Mouse (Mus musculus): Measurements from ENCODE around the gene Inpp4a.

Gene Inpp4a

GRCm38 (mm10) chr1:37356305-37356704, 56.6 kb downstream of the Inpp4a start:
- no peak for DNase-seq (ENCODE audit: low spot score in 2 of 2)

DNA sequence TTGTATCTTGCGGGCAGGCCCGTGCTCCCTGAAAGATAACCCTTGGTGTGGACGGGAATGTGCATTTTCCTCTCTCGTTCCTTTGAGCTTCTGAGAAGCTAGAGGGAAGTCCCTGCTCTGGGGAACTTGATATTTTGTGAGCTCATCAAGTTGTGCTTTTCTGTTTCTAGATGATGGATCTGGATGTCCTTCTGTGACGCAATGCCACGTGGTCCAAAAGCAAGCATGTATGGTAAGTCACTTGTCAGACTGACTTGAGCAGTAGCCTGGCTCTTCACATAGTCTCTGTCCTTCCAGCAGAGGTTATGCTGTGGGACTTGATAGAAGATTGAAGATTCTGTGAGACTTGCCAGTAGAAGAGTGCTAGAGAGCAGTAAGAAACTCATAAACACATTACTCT, 57.5 kb downstream of the Inpp4a start:
- no peak for DNase-seq (ENCODE audit: low spot score in 2 of 2)

DNA sequence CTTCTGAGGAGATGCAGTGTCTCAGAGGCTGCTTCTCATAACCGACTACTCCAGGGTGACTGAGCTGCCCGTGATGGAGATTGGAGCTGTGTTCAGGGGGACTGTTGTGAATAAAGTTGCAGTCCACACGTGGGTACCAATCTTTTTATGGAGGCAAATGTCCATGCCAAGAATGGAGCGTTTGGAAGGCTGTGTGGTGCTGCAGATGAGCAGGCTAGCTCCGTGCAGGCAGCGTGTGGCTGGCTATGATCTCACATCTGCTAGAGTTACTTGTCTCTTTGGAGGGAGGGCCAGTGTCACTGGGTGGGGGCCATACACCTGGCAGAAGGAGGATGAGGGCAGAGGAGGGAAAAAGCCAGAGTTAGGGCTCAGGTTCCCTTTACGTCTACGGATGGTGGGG, 59.0 kb downstream of the Inpp4a start:
- DNase-seq (ENCODE audit: low spot score in 2 of 2): no peak

GRCm38 (mm10) chr1:37359395-37360092, 59.9 kb downstream of the Inpp4a start:
- no peak for DNase-seq (ENCODE audit: low spot score in 2 of 2)

DNA sequence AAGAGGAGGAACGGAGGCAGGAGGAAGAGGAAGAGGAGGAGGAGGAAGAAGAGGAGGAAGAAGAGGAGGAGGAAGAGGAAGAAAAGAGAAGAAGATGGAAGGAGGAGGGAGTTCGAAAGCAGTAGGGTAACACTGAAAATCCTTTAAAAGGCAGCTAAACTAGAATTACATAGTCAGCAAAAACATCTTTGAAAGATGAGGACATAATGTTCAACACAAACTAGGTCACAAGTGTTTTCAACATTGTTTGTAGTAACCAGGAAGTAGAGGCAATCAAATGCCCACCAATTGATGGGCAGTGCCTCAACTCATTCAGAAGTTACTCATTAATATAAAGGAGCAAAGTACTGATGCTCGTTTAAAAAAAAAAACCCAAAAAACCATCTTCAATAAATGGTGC, 61.1 kb downstream of the Inpp4a start:
- DNase-seq (ENCODE audit: low spot score in 2 of 2): no peak

GRCm38 (mm10) chr1:37362721-37363120, 63.1 kb downstream of the Inpp4a start:
- no peak for DNase-seq (ENCODE audit: low spot score in 2 of 2)

DNA sequence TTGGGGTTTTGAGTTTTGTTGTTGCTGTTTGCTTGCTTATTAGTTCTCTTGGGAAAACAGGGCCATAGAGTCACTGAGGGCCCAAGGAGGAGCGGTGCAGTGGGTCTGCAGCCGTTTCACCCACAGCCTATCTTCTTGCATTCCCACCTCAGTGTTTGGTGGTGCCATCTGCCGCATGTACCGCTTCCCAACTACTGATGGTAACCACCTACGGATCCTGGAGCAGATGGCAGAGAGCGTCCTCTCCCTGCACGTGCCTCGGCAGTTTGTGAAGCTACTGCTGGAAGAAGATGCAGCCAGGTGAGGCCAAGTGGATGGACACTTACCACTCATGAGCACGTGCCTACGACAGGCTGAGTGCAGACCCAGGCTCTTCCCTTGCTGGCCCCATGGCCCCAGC, 68.5 kb downstream of the Inpp4a start:
- peak; percentile 76 to 80 for DNase-seq (ENCODE audit: low spot score in 2 of 2)

DNA sequence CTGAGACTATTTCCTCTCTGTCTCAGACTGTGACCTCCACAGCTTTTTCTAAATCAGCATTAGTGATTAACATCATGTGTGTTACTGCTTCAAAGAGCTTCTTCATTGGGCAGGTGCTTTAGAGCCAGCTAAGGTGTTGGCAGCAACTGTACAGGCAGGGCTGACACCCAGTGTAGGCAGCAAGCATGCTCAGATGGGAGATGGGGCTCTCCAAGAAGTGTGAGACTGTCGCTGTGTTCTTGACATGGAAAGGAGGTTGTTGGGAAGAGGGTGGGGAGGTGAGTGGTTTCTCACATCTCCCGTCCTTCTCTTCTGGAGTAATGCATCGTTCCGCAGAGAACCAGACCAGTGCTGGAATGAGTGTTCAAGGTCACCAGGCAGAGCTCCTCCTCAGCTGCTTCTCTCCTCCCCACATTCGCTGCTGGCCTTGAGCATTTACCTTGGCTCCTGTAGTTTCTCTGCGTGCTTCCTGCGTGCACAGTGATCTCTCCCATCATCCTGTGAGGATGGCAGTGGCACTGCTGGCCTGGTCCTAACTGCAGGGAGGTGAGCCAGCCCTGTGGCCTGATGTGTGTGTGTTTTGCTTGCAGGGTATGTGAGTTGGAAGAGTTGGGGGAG, 69.2 kb downstream of the Inpp4a start:
- DNase-seq (ENCODE audit: low spot score in 2 of 2): no peak

DNA sequence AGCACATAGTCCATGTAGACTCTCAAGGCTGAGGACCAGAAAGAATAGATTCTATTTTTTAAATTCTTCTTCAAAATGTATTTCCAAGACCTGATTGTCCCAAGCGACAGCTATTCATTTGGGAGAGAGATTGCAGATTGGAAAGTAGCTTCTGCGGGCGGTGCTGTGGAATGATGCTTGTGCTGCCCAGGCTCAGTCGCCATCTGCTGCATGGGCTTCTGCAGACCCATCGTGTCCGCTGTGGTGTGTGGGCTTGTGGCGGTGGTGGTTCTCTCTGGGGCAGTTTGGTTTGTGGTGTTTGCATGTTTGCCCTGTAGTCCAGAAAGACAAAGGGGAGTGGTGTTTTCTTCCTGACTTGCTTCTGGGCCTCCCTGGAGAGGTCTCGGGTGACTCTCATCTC, 76.5 kb downstream of the Inpp4a start:
- DNase-seq (ENCODE audit: low spot score in 2 of 2): no peak

DNA sequence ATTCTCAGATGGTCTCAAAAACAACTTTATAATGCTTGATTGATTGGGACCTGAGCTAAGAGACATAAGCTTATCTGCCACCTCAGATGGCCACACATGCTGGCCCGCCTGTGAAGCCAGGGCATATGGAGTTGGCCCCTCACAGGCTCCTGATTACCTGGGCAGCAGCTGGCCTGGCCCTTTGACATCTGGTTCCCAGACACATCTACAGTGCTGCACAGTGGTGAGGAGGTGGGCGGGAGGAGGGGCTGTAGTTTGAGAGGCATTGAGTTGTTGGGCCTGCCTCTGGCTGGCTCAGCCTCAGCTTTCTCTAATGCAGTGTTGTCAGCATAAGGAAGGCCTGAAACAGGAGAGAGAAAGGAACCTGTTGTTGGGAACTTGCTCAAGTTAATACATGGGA, 77.1 kb downstream of the Inpp4a start:
- no peak for DNase-seq (ENCODE audit: low spot score in 2 of 2)

DNA sequence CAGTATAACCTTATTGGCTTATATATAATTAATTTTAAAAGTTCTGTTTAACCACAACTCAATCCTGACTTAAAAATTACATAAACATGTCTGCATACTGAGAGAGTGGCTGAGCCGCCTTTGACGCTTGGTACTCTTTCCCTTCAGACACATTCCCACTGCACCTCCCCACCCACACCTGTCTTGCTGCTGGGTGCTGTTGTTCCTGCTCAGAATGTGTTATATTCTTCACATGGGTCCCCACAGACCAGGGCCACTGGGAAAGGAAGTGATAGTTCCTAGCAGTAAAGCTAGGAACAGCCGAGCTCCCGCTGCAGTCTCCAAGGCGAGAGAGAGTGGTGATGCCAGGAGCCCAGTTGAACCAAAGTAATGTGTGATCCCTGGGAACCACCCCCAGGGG, 78.4 kb downstream of the Inpp4a start:
- peak in 1 of 2 experiments; percentile 33 for DNase-seq (ENCODE audit: low spot score in 2 of 2)

- no peak for DNase-seq (ENCODE audit: low spot score in 2 of 2)
These were observed 79.9 kb downstream of the Inpp4a start for GRCm38 (mm10) chr1:37379536-37379935.

- DNase-seq (ENCODE audit: low spot score in 2 of 2): no peak
These were observed 81.2 kb downstream of the Inpp4a start for GRCm38 (mm10) chr1:37380913-37381312.

DNA sequence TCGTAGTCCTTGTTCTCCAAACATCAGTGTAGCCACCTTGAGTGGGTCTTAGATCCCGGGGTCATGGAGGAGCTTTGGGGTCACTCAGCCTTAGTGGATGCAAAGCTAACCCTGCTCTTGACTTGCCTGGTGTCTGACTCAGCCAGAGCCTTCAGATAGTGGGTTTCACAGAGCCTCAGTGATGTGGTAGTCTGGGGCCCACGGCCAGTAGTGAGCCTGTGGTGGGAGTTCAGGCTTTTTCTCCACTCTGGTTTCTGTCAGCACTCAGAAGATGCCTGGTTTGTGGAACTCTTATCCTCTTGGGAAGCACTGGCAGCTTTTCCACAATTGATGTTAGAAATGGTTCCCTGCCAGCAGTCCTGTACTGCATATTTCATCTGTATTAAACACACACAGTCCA, 84.6 kb downstream of the Inpp4a start:
- DNase-seq (ENCODE audit: low spot score in 2 of 2): no peak

GRCm38 (mm10) chr1:37386448-37386971, 86.8 kb downstream of the Inpp4a start:
- no peak for DNase-seq (ENCODE audit: low spot score in 2 of 2)

GRCm38 (mm10) chr1:37393174-37393573, 93.5 kb downstream of the Inpp4a start:
- DNase-seq (ENCODE audit: low spot score in 2 of 2): peak; percentile 34 to 50

- DNase-seq (ENCODE audit: low spot score in 2 of 2): no peak
These were observed 96.8 kb downstream of the Inpp4a start for GRCm38 (mm10) chr1:37396481-37396880.

GRCm38 (mm10) chr1:37398961-37399360, 99.3 kb downstream of the Inpp4a start:
- DNase-seq (ENCODE audit: low spot score in 2 of 2): no peak

GRCm38 (mm10) chr1:37399734-37400133, 100.1 kb downstream of the Inpp4a start:
- no peak for DNase-seq (ENCODE audit: low spot score in 2 of 2)

DNA sequence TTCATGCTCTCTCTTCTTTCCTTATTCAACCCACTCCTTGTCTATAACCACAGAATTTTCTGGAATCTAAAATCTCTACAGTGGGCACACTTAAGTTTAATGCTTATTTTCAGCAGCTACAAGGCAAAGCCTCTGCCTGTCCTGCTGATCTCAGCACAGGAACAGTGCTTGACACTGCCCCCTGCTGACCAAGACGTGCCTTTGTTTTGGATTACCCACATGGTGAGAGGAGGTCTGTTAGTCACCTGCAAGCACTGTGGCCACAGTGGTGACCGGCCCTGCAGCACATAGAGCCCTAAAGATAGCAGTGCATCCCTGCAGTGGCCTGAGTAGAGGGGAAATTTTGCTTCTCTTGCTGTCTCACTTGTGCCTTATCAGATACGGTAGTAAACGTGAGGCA, 102.0 kb downstream of the Inpp4a start:
- peak; percentile 55 to 68 for DNase-seq (ENCODE audit: low spot score in 2 of 2)

GRCm38 (mm10) chr1:37405137-37405536, 105.5 kb downstream of the Inpp4a start:
- DNase-seq (ENCODE audit: low spot score in 2 of 2): no peak

DNA sequence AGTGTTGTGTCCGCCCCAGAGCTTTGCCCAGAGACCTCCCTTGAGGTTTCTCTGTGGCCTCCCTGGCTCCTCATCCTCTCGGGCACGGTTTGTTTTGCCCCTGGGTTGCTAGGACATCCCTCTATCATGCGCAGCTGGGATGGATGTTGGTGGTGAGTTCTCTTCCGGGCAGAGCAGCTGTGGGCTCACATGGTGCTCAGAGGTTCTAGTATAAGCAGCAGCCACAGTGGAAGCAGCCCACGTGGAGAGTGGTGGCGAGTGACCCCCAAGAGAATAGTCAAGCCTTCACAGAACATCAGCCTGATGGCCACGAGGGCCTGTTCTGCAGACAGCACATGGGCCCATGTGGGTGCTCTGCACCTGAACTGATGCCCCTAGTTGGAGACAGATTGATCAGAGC, 107.6 kb downstream of the Inpp4a start:
- no peak for DNase-seq (ENCODE audit: low spot score in 2 of 2)

- no peak for DNase-seq (ENCODE audit: low spot score in 2 of 2)
These were observed 108.4 kb downstream of the Inpp4a start for GRCm38 (mm10) chr1:37408059-37408458.

All from right cerebral cortex, adult 2 months (tissue).